Mouse (Mus musculus): ENCODE data around the gene Pkm. TPM values are rescaled to one million over a fixed set of nuclear protein-coding genes. Genes with fewer than 3 reads are reported as not detected.

Gene Pkm
- polyA plus RNA-seq, 1 experiment from 2014 or later: 1,977 TPM

GRCm38 (mm10) chr9:59673427-59673826 lies 17.3 kb downstream of the Pkm start:
- 47% methylated on average over 2 of the region's 2 CpGs for WGBS
- Histone ChIP-seq H3K36me3 (ENCODE audit: control insufficient read depth, insufficient read depth) (peaks cover 89% of the 10 kb centered on the region), H3K4me2 (ENCODE audit: low read depth, low read length) (no peak overlapping the region), H3K4me1 (ENCODE audit: control insufficient read depth, insufficient read depth, low read length) (peaks cover 23% of the 10 kb centered on the region), H3K4me3 (ENCODE audit: low read length) (no peak overlapping the region), H3K9ac (ENCODE audit: low read length) (no peak overlapping the region), H3K27ac (ENCODE audit: low read length) (no peak overlapping the region), H3K9me3 (replicated peaks; ENCODE audit: control insufficient read depth, low read length) (no peaks in the 10 kb centered on the region), H3K27me3 (ENCODE audit: control insufficient read depth, insufficient read depth, low read length) (no peaks in the 10 kb centered on the region)
- ATAC-seq (replicated peaks; ENCODE audit: extremely low read depth, insufficient read depth, low FRiP score): no peak

GRCm38 (mm10) chr9:59675598-59675997 lies 19.4 kb downstream of the Pkm start:
- no peaks in the 10 kb centered on the region for H3K9me3 ChIP-seq (replicated peaks; ENCODE audit: control insufficient read depth, low read length)
- no peak for ATAC-seq (replicated peaks; ENCODE audit: extremely low read depth, insufficient read depth, low FRiP score)
- H3K9ac ChIP-seq (ENCODE audit: low read length): no peak overlapping the region
- H3K4me3 ChIP-seq (ENCODE audit: low read length): no peak overlapping the region
- H3K36me3 ChIP-seq (ENCODE audit: control insufficient read depth, insufficient read depth): peaks cover 73% of the 10 kb centered on the region
- H3K4me1 ChIP-seq (ENCODE audit: control insufficient read depth, insufficient read depth, low read length): peaks cover 25% of the 10 kb centered on the region
- peak overlapping the region; percentile 17; the same call in 1 of the 2 replicates for H3K27ac ChIP-seq (ENCODE audit: low read length)
- 69% methylated on average over 14 of the region's 14 CpGs for WGBS
- H3K27me3 ChIP-seq (ENCODE audit: control insufficient read depth, insufficient read depth, low read length): no peaks in the 10 kb centered on the region
- no peak overlapping the region for H3K4me2 ChIP-seq (ENCODE audit: low read depth, low read length)

DNA sequence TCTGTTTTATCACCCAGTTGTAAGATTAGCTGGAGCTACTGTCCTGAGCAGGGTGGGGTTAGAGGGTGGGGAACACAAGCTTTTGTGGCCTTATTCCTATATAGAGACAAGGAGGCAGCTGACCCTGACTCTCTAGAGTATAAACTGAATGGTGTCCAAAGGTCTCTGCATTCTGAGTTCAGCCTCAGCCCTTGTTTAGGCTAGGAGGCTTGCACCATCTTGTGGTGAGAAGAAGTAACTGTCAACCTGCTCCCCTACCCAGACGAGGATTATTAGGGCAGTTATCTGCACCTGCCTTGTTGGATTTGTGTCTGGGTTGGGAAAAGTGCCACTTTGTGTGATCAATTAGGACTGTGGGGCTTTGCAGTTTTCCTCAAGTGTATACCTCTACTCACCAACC lies 22.1 kb downstream of the Pkm start:
- H3K27me3 ChIP-seq (ENCODE audit: control insufficient read depth, insufficient read depth, low read length): peaks cover 10% of the 10 kb centered on the region

GRCm38 (mm10) chr9:59679678-59680533 lies 23.7 kb downstream of the Pkm start, which contains the start of gene Gramd2:
TSS of gene Gramd2 (plus strand) at chr9:59680144.
- WGBS: 3% methylated on average over 47 of the region's 47 CpGs

More for the DNA sequence above, 22.1 kb downstream of the Pkm start:
- H3K4me2 ChIP-seq (ENCODE audit: low read depth, low read length): no peak overlapping the region
- H3K36me3 ChIP-seq (ENCODE audit: control insufficient read depth, insufficient read depth): peaks cover 46% of the 10 kb centered on the region
- H3K27ac ChIP-seq (ENCODE audit: low read length): no peak overlapping the region
- WGBS: 7% methylated on average over 1 of the region's 1 CpGs
- H3K9ac ChIP-seq (ENCODE audit: low read length): no peak overlapping the region
- ATAC-seq (replicated peaks; ENCODE audit: extremely low read depth, insufficient read depth, low FRiP score): no peak
- peaks cover 2% of the 10 kb centered on the region for H3K4me1 ChIP-seq (ENCODE audit: control insufficient read depth, insufficient read depth, low read length)
- no peak overlapping the region for H3K4me3 ChIP-seq (ENCODE audit: low read length)
- no peaks in the 10 kb centered on the region for H3K9me3 ChIP-seq (replicated peaks; ENCODE audit: control insufficient read depth, low read length)

DNA sequence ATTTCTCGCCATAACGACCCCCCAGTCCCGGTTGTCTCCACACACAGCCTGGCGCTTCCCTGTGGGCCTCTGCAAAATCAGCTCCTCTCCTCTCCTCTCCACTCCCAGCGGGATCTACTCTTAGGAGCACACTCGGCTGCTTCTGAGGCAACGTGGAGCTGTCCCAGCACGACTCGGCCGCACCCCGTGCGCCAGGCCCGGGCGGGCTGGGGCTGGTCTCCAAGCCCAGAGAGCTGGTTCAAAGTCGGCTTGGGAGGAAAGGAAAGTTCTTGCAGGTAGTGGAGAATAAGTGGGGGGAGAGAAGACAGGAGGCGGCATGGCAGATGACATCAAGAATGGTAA lies 24.3 kb downstream of the Pkm start:
- H3K4me2 ChIP-seq (ENCODE audit: low read depth, low read length): peak overlapping the region; percentile 76
- H3K9me3 ChIP-seq (replicated peaks; ENCODE audit: control insufficient read depth, low read length): no peaks in the 10 kb centered on the region
- H3K36me3 ChIP-seq (ENCODE audit: control insufficient read depth, insufficient read depth): peaks cover 26% of the 10 kb centered on the region
- ATAC-seq (replicated peaks; ENCODE audit: extremely low read depth, insufficient read depth, low FRiP score): no peak
- peak overlapping the region; percentile 61 for H3K9ac ChIP-seq (ENCODE audit: low read length)
- H3K4me3 ChIP-seq (ENCODE audit: low read length): peak overlapping the region; percentile 49
- WGBS: 19% methylated on average over 16 of the region's 16 CpGs
- H3K27ac ChIP-seq (ENCODE audit: low read length): no peak overlapping the region
- peaks cover 10% of the 10 kb centered on the region for H3K27me3 ChIP-seq (ENCODE audit: control insufficient read depth, insufficient read depth, low read length)
- peaks cover 2% of the 10 kb centered on the region for H3K4me1 ChIP-seq (ENCODE audit: control insufficient read depth, insufficient read depth, low read length)

More at GRCm38 (mm10) chr9:59679678-59680533, 23.7 kb downstream of the Pkm start, which contains the start of gene Gramd2:
- Histone ChIP-seq H3K4me2 (ENCODE audit: low read depth, low read length) (peak within 1 kb of the TSS; percentile 76), H3K27me3 (ENCODE audit: control insufficient read depth, insufficient read depth, low read length) (peaks cover 10% of the 10 kb centered on the region), H3K9ac (ENCODE audit: low read length) (peak within 1 kb of the TSS; percentile 61), H3K4me3 (ENCODE audit: low read length) (peak within 1 kb of the TSS; percentile 49), H3K27ac (ENCODE audit: low read length) (no peak within 1 kb of the TSS), H3K4me1 (ENCODE audit: control insufficient read depth, insufficient read depth, low read length) (peaks cover 2% of the 10 kb centered on the region), H3K36me3 (ENCODE audit: control insufficient read depth, insufficient read depth) (peaks cover 32% of the 10 kb centered on the region), H3K9me3 (replicated peaks; ENCODE audit: control insufficient read depth, low read length) (no peaks in the 10 kb centered on the region)
- peak; percentile 91 for ATAC-seq (replicated peaks; ENCODE audit: extremely low read depth, insufficient read depth, low FRiP score)

DNA sequence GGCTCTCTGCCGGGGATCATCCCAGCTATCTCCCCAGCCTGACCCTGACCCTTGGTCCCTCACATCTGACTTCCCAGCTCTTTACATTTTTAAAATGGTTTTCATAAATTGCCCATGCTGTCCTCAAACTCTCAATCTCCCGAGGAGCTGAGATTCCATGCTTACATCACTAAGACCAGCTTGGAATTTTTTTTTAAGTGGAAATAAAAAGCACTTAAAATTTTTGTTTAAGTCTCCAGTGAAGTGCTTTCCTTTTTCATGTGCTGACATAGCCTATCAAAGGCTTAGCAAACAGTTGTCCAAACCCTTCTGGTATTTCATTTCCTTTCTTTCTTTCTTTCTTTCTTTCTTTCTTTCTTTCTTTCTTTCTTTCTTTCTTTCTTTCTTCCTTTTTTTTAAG lies 27.9 kb downstream of the Pkm start:
- Histone ChIP-seq H3K4me2 (ENCODE audit: low read depth, low read length) (no peak overlapping the region), H3K27me3 (ENCODE audit: control insufficient read depth, insufficient read depth, low read length) (peaks cover 10% of the 10 kb centered on the region), H3K27ac (ENCODE audit: low read length) (no peak overlapping the region), H3K4me1 (ENCODE audit: control insufficient read depth, insufficient read depth, low read length) (peaks cover 2% of the 10 kb centered on the region; the same call in 1 of the 2 replicates), H3K9me3 (replicated peaks; ENCODE audit: control insufficient read depth, low read length) (no peaks in the 10 kb centered on the region), H3K9ac (ENCODE audit: low read length) (no peak overlapping the region), H3K4me3 (ENCODE audit: low read length) (no peak overlapping the region), H3K36me3 (ENCODE audit: control insufficient read depth, insufficient read depth) (no peaks in the 10 kb centered on the region)
- ATAC-seq (replicated peaks; ENCODE audit: extremely low read depth, insufficient read depth, low FRiP score): no peak
- 50% methylated on average over 2 of the region's 2 CpGs for WGBS

GRCm38 (mm10) chr9:59687416-59688046 lies 31.4 kb downstream of the Pkm start:
- Histone ChIP-seq H3K27ac (ENCODE audit: low read length) (no peak overlapping the region), H3K4me1 (ENCODE audit: control insufficient read depth, insufficient read depth, low read length) (peaks cover 13% of the 10 kb centered on the region), H3K4me2 (ENCODE audit: low read depth, low read length) (no peak overlapping the region), H3K9ac (ENCODE audit: low read length) (no peak overlapping the region), H3K4me3 (ENCODE audit: low read length) (no peak overlapping the region), H3K9me3 (replicated peaks; ENCODE audit: control insufficient read depth, low read length) (no peaks in the 10 kb centered on the region), H3K27me3 (ENCODE audit: control insufficient read depth, insufficient read depth, low read length) (no peaks in the 10 kb centered on the region), H3K36me3 (ENCODE audit: control insufficient read depth, insufficient read depth) (no peaks in the 10 kb centered on the region)
- ATAC-seq (replicated peaks; ENCODE audit: extremely low read depth, insufficient read depth, low FRiP score): no peak
- 30% methylated on average over 6 of the region's 6 CpGs for WGBS

GRCm38 (mm10) chr9:59691635-59692094 lies 35.5 kb downstream of the Pkm start:
- Histone ChIP-seq H3K27me3 (ENCODE audit: control insufficient read depth, insufficient read depth, low read length) (no peaks in the 10 kb centered on the region), H3K9me3 (replicated peaks; ENCODE audit: control insufficient read depth, low read length) (no peaks in the 10 kb centered on the region), H3K4me2 (ENCODE audit: low read depth, low read length) (peak overlapping the region; percentile 75), H3K36me3 (ENCODE audit: control insufficient read depth, insufficient read depth) (no peaks in the 10 kb centered on the region), H3K9ac (ENCODE audit: low read length) (peak overlapping the region; percentile 71), H3K27ac (ENCODE audit: low read length) (peak overlapping the region; percentile 93), H3K4me1 (ENCODE audit: control insufficient read depth, insufficient read depth, low read length) (peaks cover 29% of the 10 kb centered on the region), H3K4me3 (ENCODE audit: low read length) (peak overlapping the region; percentile 56)
- ATAC-seq (replicated peaks; ENCODE audit: extremely low read depth, insufficient read depth, low FRiP score): peak; percentile 94
- 7% methylated on average over 23 of the region's 23 CpGs for WGBS

DNA sequence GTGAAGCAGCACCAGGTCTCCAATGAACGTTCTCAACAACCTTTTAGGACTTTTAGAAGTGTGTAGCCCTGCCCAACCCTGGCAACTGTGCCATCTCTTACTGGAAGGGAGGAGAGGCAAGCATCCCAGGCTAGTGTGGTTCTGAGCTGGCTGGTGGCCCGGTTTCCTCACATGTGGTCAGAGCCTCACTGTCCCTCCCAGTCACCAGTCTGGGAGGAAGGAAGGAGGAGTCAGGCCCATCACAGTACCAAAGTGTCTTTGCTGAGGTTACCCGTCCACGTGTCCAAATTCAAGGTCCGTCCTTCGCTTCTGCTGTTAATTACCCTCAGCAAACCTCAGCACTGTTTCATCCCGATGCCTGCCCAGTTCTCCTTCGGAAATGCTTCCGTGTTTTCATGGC lies 36.0 kb downstream of the Pkm start:
- WGBS: 48% methylated on average over 9 of the region's 9 CpGs
- H3K4me3 ChIP-seq (ENCODE audit: low read length): peak overlapping the region; percentile 56
- no peaks in the 10 kb centered on the region for H3K36me3 ChIP-seq (ENCODE audit: control insufficient read depth, insufficient read depth)
- H3K9me3 ChIP-seq (replicated peaks; ENCODE audit: control insufficient read depth, low read length): no peaks in the 10 kb centered on the region
- peak overlapping the region; percentile 71 for H3K9ac ChIP-seq (ENCODE audit: low read length)
- H3K4me2 ChIP-seq (ENCODE audit: low read depth, low read length): peak overlapping the region; percentile 75
- peaks cover 29% of the 10 kb centered on the region for H3K4me1 ChIP-seq (ENCODE audit: control insufficient read depth, insufficient read depth, low read length)
- ATAC-seq (replicated peaks; ENCODE audit: extremely low read depth, insufficient read depth, low FRiP score): peak; percentile 35
- H3K27ac ChIP-seq (ENCODE audit: low read length): peak overlapping the region; percentile 93
- no peaks in the 10 kb centered on the region for H3K27me3 ChIP-seq (ENCODE audit: control insufficient read depth, insufficient read depth, low read length)

All from heart, embryonic 16.5 days (tissue).